Mouse (Mus musculus) stomach, postnatal 0 days (tissue): ENCODE data around the gene Acvrl1. TPM values are rescaled to one million over a fixed set of nuclear protein-coding genes. Genes with fewer than 3 reads are reported as not detected.

Experiments
- ATAC-seq: fragments of 200-750 bp; cut with Nextera tagmentation; 2 replicates; pipeline ENCODE4 v1.8.0; 2017; ENCODE audit not compliant: low FRiP score, low TSS enrichment
- DNase-seq: peaks from one replicate; pipeline ENCODE4 v3.0.0-alpha.2; 2016; ENCODE audit warnings: low spot score
- H3K27ac ChIP-seq: fragments of 300-500 bp; sonication (generic); replicated peaks from 2 replicates; pipeline ENCODE4 v1.5.1; 2014; ENCODE audit warnings: mild to moderate bottlenecking, control low read depth
- H3K27me3 ChIP-seq: fragments of 300-500 bp; sonication (generic); 2 replicates; pipeline ENCODE4 v1.6.1; 2014; ENCODE audit warnings: low read length; ENCODE audit not compliant: control insufficient read depth, insufficient read depth
- H3K36me3 ChIP-seq: fragments of 300-500 bp; sonication (generic); 2 replicates; pipeline ENCODE4 v1.6.1; 2014; ENCODE audit warnings: low read length, mixed read lengths; ENCODE audit not compliant: control insufficient read depth, insufficient read depth
- H3K4me1 ChIP-seq: fragments of 300-500 bp; sonication (generic); replicated peaks from 2 replicates; pipeline ENCODE4 v1.6.1; 2014; ENCODE audit warnings: antibody characterized with exemption; ENCODE audit not compliant: control insufficient read depth, insufficient read depth
- H3K4me2 ChIP-seq: fragments of 300-500 bp; sonication (generic); replicated peaks from 2 replicates; pipeline ENCODE4 v1.6.1; 2014; ENCODE audit warnings: low read depth, mild to moderate bottlenecking, control low read depth, moderate library complexity
- H3K4me3 ChIP-seq: fragments of 300-500 bp; sonication (generic); 2 replicates; pipeline ENCODE4 v1.5.1; 2014; ENCODE audit warnings: low read depth, low read length, control low read depth
- H3K9ac ChIP-seq: fragments of 300-500 bp; sonication (generic); 2 replicates; pipeline ENCODE4 v1.6.1; 2014; ENCODE audit warnings: mild to moderate bottlenecking, low read length, control low read depth, mixed read lengths
- H3K9me3 ChIP-seq: fragments of 300-500 bp; sonication (generic); 2 replicates; pipeline ENCODE4 v1.6.1; 2016; ENCODE audit warnings: low read length; ENCODE audit not compliant: control insufficient read depth
- CTCF ChIP-seq: IDR thresholded peaks from 2 replicates; pipeline ENCODE4 v1.5.1; 2016; ENCODE audit warnings: antibody characterized with exemption, low read depth, mild to moderate bottlenecking, moderate library complexity
- EP300 ChIP-seq: optimal IDR thresholded peaks from 2 replicates; pipeline ENCODE3; 2016; ENCODE audit warnings: antibody characterized with exemption
- WGBS: fragments of 180-500 bp; shearing (Covaris S2); extraction: QIAGEN DNeasy Blood & Tissue Kit; methylation state at CpG from one replicate; pipeline ENCODE4 v1.1.7; 2014; 5-methylcytosine and 5-hydroxymethylcytosine counted together
- polyA plus RNA-seq: library from polyadenylated mRNA; unstranded; fragments of >200 nt; fragmentation: Nextera tagmentation; extraction: Ambion mirVana; gene quantifications from 2 replicates; pipeline ENCODE4 v1.2.1, GENCODE M21; 2015

The Acvrl1 gene
- polyA plus RNA-seq, 1 experiment from 2014 or later = 15.2 TPM

- peak overlapping the region; percentile 93 for H3K27ac ChIP-seq
- peaks cover 6% of the 10 kb centered on the region; the same call in 1 of the 2 replicates for H3K4me1 ChIP-seq
- ATAC-seq = no peak
Observed at GRCm38 (mm10) chr15:101175131-101175460, 46.8 kb downstream of the Acvrl1 start.

GRCm38 (mm10) chr15:101175613-101176283, 47.4 kb downstream of the Acvrl1 start:
- TF ChIP-seq CTCF (no peak), EP300 (no peak)
- H3K4me3 ChIP-seq = peak overlapping the region; percentile 96
- peak overlapping the region; percentile 98 for H3K9ac ChIP-seq
- H3K36me3 ChIP-seq = no peaks in the 10 kb centered on the region
- no peak for ATAC-seq
- DNase-seq = no peak
- peaks cover 6% of the 10 kb centered on the region; the same call in 1 of the 2 replicates for H3K4me1 ChIP-seq
- H3K4me2 ChIP-seq = peak overlapping the region; percentile 84
- peak overlapping the region; percentile 93 for H3K27ac ChIP-seq
- no peaks in the 10 kb centered on the region for H3K27me3 ChIP-seq
- no peaks in the 10 kb centered on the region for H3K9me3 ChIP-seq
- WGBS = 24% methylated on average over 17 of the region's 17 CpGs

More at GRCm38 (mm10) chr15:101175131-101175460, 46.8 kb downstream of the Acvrl1 start:
- Histone ChIP-seq H3K4me3 (peak overlapping the region; percentile 96), H3K9ac (peak overlapping the region; percentile 98), H3K9me3 (no peaks in the 10 kb centered on the region), H3K36me3 (no peaks in the 10 kb centered on the region), H3K4me2 (peak overlapping the region; percentile 84), H3K27me3 (no peaks in the 10 kb centered on the region)
- DNase-seq = no peak
- no peak for TF ChIP-seq CTCF
- TF ChIP-seq EP300 = no peak
- 7% methylated on average over 5 of the region's 5 CpGs for WGBS

GRCm38 (mm10) chr15:101176284-101176680, 48.0 kb downstream of the Acvrl1 start:
- Histone ChIP-seq H3K4me1 (peaks cover 9% of the 10 kb centered on the region), H3K27ac (peak overlapping the region; percentile 93), H3K9ac (0 out of 2 replicates have a peak overlapping the region, but pooled peaks have one; percentile 19), H3K9me3 (no peaks in the 10 kb centered on the region), H3K4me3 (peak overlapping the region; percentile 96), H3K27me3 (no peaks in the 10 kb centered on the region), H3K36me3 (no peaks in the 10 kb centered on the region), H3K4me2 (peak overlapping the region; percentile 84)
- DNase-seq (no peak), ATAC-seq (no peak)
- TF ChIP-seq EP300 (no peak), CTCF (no peak)
- 22% methylated on average over 3 of the region's 3 CpGs for WGBS

GRCm38 (mm10) chr15:101176795-101177691, 48.7 kb downstream of the Acvrl1 start:
- Histone ChIP-seq H3K36me3 (no peaks in the 10 kb centered on the region), H3K9ac (no peak overlapping the region), H3K4me1 (peaks cover 13% of the 10 kb centered on the region), H3K27ac (peak overlapping the region; percentile 93), H3K27me3 (no peaks in the 10 kb centered on the region), H3K4me3 (no peak overlapping the region), H3K4me2 (peak overlapping the region; percentile 84), H3K9me3 (no peaks in the 10 kb centered on the region)
- TF ChIP-seq EP300 (no peak), CTCF (no peak)
- peak; percentile 56 for ATAC-seq
- DNase-seq = peak; percentile 65
- WGBS = 46% methylated on average over 8 of the region's 8 CpGs

GRCm38 (mm10) chr15:101180363-101181105, 52.2 kb downstream of the Acvrl1 start:
- WGBS = 56% methylated on average over 15 of the region's 15 CpGs
- Histone ChIP-seq H3K9ac (no peak overlapping the region), H3K27me3 (no peaks in the 10 kb centered on the region), H3K36me3 (no peaks in the 10 kb centered on the region), H3K9me3 (no peaks in the 10 kb centered on the region), H3K4me2 (no peak overlapping the region), H3K4me1 (peaks cover 13% of the 10 kb centered on the region), H3K27ac (no peak overlapping the region; the same call in 1 of the 2 replicates), H3K4me3 (no peak overlapping the region)
- no peak for TF ChIP-seq EP300
- TF ChIP-seq CTCF = no peak
- DNase-seq (no peak), ATAC-seq (no peak)
